In genomic region chr17:83513655-83514212, GRCm38 (mm10) we compare ENCODE assay signal across 8 mouse cellular contexts. TPM values are rescaled to one million over a fixed set of nuclear protein-coding genes. Genes with fewer than 3 reads are reported as not detected.
DNase-seq lines count a peak whose midpoint lies in the region; ATAC-seq and TF ChIP-seq lines count a peak whose summit lies in the region.

No protein-coding gene starts in this region.

- peaks cover 19% of the 10 kb centered on the region for H3K4me1 ChIP-seq in heart, embryonic 12.5 days (replicated peaks)
- H3K4me1 ChIP-seq in E14TG2a.4 (replicated peaks; ENCODE audit: low read depth, low read length) = peaks cover 54% of the 10 kb centered on the region
- H3K4me1 ChIP-seq in forebrain, embryonic 12.5 days = peaks cover 25% of the 10 kb centered on the region
- peaks cover 15 to 17% of the 10 kb centered on the region in 2 experiments for H3K4me1 ChIP-seq in liver, embryonic 14.5 days (replicated peaks; ENCODE audit: control insufficient read depth in 2 of 2, insufficient read depth in 2 of 2, low read length in 1 of 2)
- H3K4me1 ChIP-seq in stomach, postnatal 0 days (replicated peaks; ENCODE audit: control insufficient read depth, insufficient read depth) = peaks cover 9% of the 10 kb centered on the region

- H3K27ac ChIP-seq in heart, embryonic 12.5 days (ENCODE audit: poor library complexity, severe bottlenecking) = peak overlapping the region; percentile 74
- peak overlapping the region; percentile 51 for H3K27ac ChIP-seq in forebrain, embryonic 12.5 days
- H3K27ac ChIP-seq in liver, embryonic 14.5 days = peak overlapping the region; percentile 68
- peak overlapping the region; percentile 90 for H3K27ac ChIP-seq in stomach, postnatal 0 days (replicated peaks)

- H3K27me3 ChIP-seq in heart, embryonic 12.5 days (replicated peaks) = no peaks in the 10 kb centered on the region
- no peaks in the 10 kb centered on the region for H3K27me3 ChIP-seq in E14TG2a.4 (ENCODE audit: insufficient read depth, low read length)
- H3K27me3 ChIP-seq in forebrain, embryonic 12.5 days = no peaks in the 10 kb centered on the region
- H3K27me3 ChIP-seq in liver, embryonic 14.5 days (ENCODE audit: control insufficient read depth, insufficient read depth, low read length) = no peaks in the 10 kb centered on the region
- no peaks in the 10 kb centered on the region for H3K27me3 ChIP-seq in stomach, postnatal 0 days (ENCODE audit: control insufficient read depth, insufficient read depth, low read length)

- H3K9ac ChIP-seq in heart, embryonic 12.5 days = peak overlapping the region; percentile 93
- peak overlapping the region; percentile 91 for H3K9ac ChIP-seq in forebrain, embryonic 12.5 days
- peak overlapping the region; percentile 89 for H3K9ac ChIP-seq in liver, embryonic 14.5 days (replicated peaks)
- H3K9ac ChIP-seq in stomach, postnatal 0 days (ENCODE audit: low read length) = peak overlapping the region; percentile 93

- peak overlapping the region; percentile 91 for H3K4me3 ChIP-seq in heart, embryonic 12.5 days
- peak overlapping the region; percentile 98 for H3K4me3 ChIP-seq in E14TG2a.4 (replicated peaks; ENCODE audit: low read length)
- peak overlapping the region; percentile 93 for H3K4me3 ChIP-seq in forebrain, embryonic 12.5 days (replicated peaks)
- H3K4me3 ChIP-seq in liver, embryonic 14.5 days (ENCODE audit: insufficient read depth in 1 of 2, low read depth in 2 of 2, low read length in 2 of 2) = peak overlapping the region; percentile 89 to 92
- peak overlapping the region; percentile 93 for H3K4me3 ChIP-seq in stomach, postnatal 0 days (ENCODE audit: low read depth, low read length)

- H3K9me3 ChIP-seq in heart, embryonic 12.5 days (replicated peaks) = no peaks in the 10 kb centered on the region
- H3K9me3 ChIP-seq in E14TG2a.4 (ENCODE audit: low read length) = peaks cover 5% of the 10 kb centered on the region
- no peaks in the 10 kb centered on the region for H3K9me3 ChIP-seq in forebrain, embryonic 12.5 days
- no peaks in the 10 kb centered on the region for H3K9me3 ChIP-seq in liver, embryonic 14.5 days (ENCODE audit: control insufficient read depth, low read length)
- H3K9me3 ChIP-seq in stomach, postnatal 0 days (ENCODE audit: control insufficient read depth, low read length) = no peaks in the 10 kb centered on the region

- no peaks in the 10 kb centered on the region for H3K36me3 ChIP-seq in heart, embryonic 12.5 days
- H3K36me3 ChIP-seq in E14TG2a.4 (ENCODE audit: insufficient read depth, low read length) = peaks cover 18% of the 10 kb centered on the region
- no peaks in the 10 kb centered on the region for H3K36me3 ChIP-seq in forebrain, embryonic 12.5 days (replicated peaks)
- no peaks in the 10 kb centered on the region for H3K36me3 ChIP-seq in liver, embryonic 14.5 days (replicated peaks; ENCODE audit: control insufficient read depth, insufficient read depth, low read depth)
- H3K36me3 ChIP-seq in stomach, postnatal 0 days (ENCODE audit: control insufficient read depth, insufficient read depth, low read length) = no peaks in the 10 kb centered on the region

- 1% methylated on average over 24 of the region's 24 CpGs for WGBS in heart, embryonic 12.5 days
- WGBS in forebrain, embryonic 12.5 days = 2% methylated on average over 24 of the region's 24 CpGs
- under 1% methylated on average over 24 of the region's 24 CpGs for WGBS in liver, embryonic 14.5 days (ENCODE audit: insufficient replicate concordance)
- WGBS in stomach, postnatal 0 days = under 1% methylated on average over 24 of the region's 24 CpGs

- TF ChIP-seq CTCF in E14TG2a.4 (conservative IDR thresholded peaks at IDR 0.05; ENCODE audit: low read length) = no peak
- peak; percentile 39 for TF ChIP-seq CTCF in liver, embryonic 14.5 days (IDR thresholded peaks at IDR 0.05; ENCODE audit: low read depth)
- peak; percentile 34 for TF ChIP-seq CTCF in stomach, postnatal 0 days (IDR thresholded peaks at IDR 0.05; ENCODE audit: low read depth)

- no peak for TF ChIP-seq EP300 in liver, embryonic 14.5 days (IDR thresholded peaks at IDR 0.05; ENCODE audit: low read depth)
- no peak for TF ChIP-seq EP300 in stomach, postnatal 0 days (optimal IDR thresholded peaks at IDR 0.05)

- DNase-seq in heart, adult 8-10 months (ENCODE audit: low spot score) = no peak
- DNase-seq in liver, embryonic 14.5 days (ENCODE audit: low read depth in 3 of 3, low spot score in 3 of 3) = no peak
- DNase-seq in stomach, postnatal 0 days (ENCODE audit: low spot score) = no peak
- DNase-seq in urinary bladder, postnatal 10 days (ENCODE audit: low spot score) = no peak
- DNase-seq in ovary, adult 18-20 months (ENCODE audit: low spot score) = no peak

- ATAC-seq in heart, embryonic 12.5 days (ENCODE audit: insufficient number of reproducible peaks, low FRiP score) = peak; percentile 62
- ATAC-seq in forebrain, embryonic 12.5 days (ENCODE audit: low FRiP score) = peak; percentile 71
- peak; percentile 65 for ATAC-seq in liver, embryonic 14.5 days (ENCODE audit: insufficient read depth)
- peak; percentile 74 for ATAC-seq in stomach, postnatal 0 days (ENCODE audit: low FRiP score, low TSS enrichment)

- H3K4me2 ChIP-seq in heart, embryonic 12.5 days = peak overlapping the region; percentile 84
- peak overlapping the region; percentile 88 for H3K4me2 ChIP-seq in forebrain, embryonic 12.5 days
- H3K4me2 ChIP-seq in liver, embryonic 14.5 days (ENCODE audit: low read depth) = peak overlapping the region; percentile 97
- H3K4me2 ChIP-seq in stomach, postnatal 0 days (replicated peaks; ENCODE audit: low read depth) = peak overlapping the region; percentile 82

RNA-seq across cellular contexts. Expression of gene Cox7a2l, which starts 3.4 kb away (rescaled TPM):
- 188 and 192 TPM in 2 replicates for polyA plus RNA-seq in heart, embryonic 12.5 days (2016; fragmentation: Nextera tagmentation; extraction: Ambion mirVana)
- 100 to 1,000 TPM; 306 to 336 (median 326) TPM for total RNA-seq in heart, adult 8-10 months (2022)
- polyA plus RNA-seq in forebrain, embryonic 12.5 days (2016; fragmentation: Nextera tagmentation; extraction: Ambion mirVana) = 140 TPM in 2 replicates
- polyA plus RNA-seq in liver, embryonic 14.5 days (2012; rRNA removed) = 73.3 and 77.5 TPM in 2 replicates
- 78.5 and 82.2 TPM in 2 replicates for polyA plus RNA-seq in liver, embryonic 14.5 days (2014; fragmentation: Nextera tagmentation; extraction: Ambion mirVana)
- polyA plus RNA-seq in stomach, postnatal 0 days (2015; fragmentation: Nextera tagmentation; extraction: Ambion mirVana) = 163 and 183 TPM in 2 replicates
